Mouse (Mus musculus): Measurements from ENCODE around the gene Calhm5.

GRCm38 (mm10) chr10:34117131-34117530, 20.8 kb upstream of the Calhm5 start:
- TF ChIP-seq POLR2A (IDR thresholded peaks at IDR 0.05; ENCODE audit: low read depth, low read length), result no peak
- TF ChIP-seq CTCF (IDR thresholded peaks at IDR 0.05; ENCODE audit: extremely low read depth, insufficient read length, insufficient replicate concordance, low read depth, low read length), result no peak

Measured in small intestine, adult 2 months (tissue).